Mouse (Mus musculus): ENCODE data around the gene Gm8978.
A peak's percentile ranks its signal among the peaks of the same experiment; 100 is the strongest.
"Not testable (repeated sequence)": the region's sequence is repeated elsewhere in the genome, so short reads cannot be mapped to it uniquely, and the experiment has no call there.

Gm8978 gene

GRCm38 (mm10) chr19:33625152-33625551 lies at the start of gene Gm8978:
Gm8978 (minus strand) TSS chr19:33625252.
- DNase-seq (ENCODE audit: inconsistent age in 2 of 2, low spot score in 1 of 2), result not testable (repeated sequence)

- DNase-seq (ENCODE audit: inconsistent age in 2 of 2, low spot score in 1 of 2), result peak; percentile 56 to 84
These were observed 35.3 kb downstream of the Gm8978 start for GRCm38 (mm10) chr19:33589626-33590302.

DNA sequence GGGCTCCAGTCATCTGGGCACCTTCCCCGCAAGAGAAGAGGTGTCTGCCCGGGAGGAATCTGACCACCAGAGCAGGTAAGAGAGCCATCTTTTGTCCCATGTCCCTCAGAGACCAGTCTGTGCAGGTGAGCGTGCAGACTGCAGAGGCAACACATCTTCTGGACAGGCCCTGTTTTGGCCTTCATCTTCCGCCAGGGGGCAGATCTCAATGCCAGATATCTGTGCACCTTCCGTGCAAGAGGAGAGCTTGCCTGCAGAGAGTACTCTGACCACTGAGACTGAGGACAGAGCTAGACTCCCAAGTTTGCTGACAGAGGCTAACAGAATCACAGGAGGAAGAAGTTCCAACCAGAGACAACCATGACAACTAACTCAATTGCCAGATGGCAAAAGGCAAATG lies 56.5 kb downstream of the Gm8978 start:
- DNase-seq (ENCODE audit: inconsistent age in 2 of 2, low spot score in 1 of 2), result not testable (repeated sequence)

Data from adrenal gland, adult (tissue).